Mouse (Mus musculus) heart, postnatal 0 days (tissue): ENCODE results near the gene Homer2.

ENCODE experiments used
- CTCF ChIP-seq: IDR thresholded peaks from 2 replicates; pipeline ENCODE4 v1.5.1; 2016; ENCODE audit warnings: antibody characterized with exemption, control low read depth, low read depth
- EP300 ChIP-seq: IDR thresholded peaks from 2 replicates; pipeline ENCODE4 v1.6.1; 2016; ENCODE audit warnings: antibody characterized with exemption, low read depth

DNA sequence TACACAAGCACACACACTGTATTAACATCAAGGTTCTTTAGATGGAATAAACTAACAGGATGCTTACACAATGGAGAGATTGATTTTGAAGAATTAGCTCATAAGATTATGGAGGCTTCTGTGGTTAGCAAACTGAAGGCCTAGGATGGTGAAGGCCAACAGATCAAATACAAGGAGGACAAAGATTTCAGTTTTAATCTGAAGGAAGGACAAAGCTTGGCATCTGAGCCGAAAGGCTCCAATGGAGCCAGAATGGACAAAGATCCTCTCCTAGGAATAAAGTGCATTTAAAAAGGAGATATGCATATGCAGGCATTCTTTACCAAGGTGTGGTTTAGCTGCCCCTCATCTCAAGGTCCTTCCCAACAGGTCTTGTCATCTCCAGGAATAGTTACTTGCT lies 137.5 kb downstream of the Homer2 start:
- TF ChIP-seq CTCF = no peak
- TF ChIP-seq EP300 = no peak
